ENCODE assay signal across 28 mouse cellular contexts in the genomic region with DNA sequence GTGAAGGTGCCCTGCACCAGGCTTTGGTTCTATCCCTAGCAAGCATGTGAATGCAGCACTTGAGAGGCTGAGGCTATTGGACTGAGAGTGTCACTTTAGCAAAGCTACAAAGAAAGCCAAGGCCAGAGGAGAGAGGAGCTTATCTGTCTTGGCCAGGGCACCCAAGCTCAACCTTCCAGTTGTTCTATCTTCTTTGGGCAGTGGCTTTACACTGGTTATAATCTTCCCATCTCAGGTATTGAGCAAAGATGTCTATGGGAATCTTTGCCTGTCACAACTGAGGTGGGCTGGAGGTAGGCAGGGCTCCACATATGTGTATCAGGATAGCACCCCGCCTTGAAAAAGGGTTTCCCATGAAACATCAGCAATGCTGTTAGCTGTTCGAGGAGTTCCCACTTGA. TPM values are rescaled to one million over a fixed set of nuclear protein-coding genes. Genes with fewer than 3 reads are reported as not detected.
"Had no signal": no experiment of that assay in that cellular context is flagged by ENCODE, and none has a peak within 500 bp of the region (broad histone marks: within the 10 kb centered on the region; RNA-seq: fewer than 3 reads in every experiment).

No protein-coding gene starts in this region.

- H3K9ac ChIP-seq: kidney, embryonic 15.5 days; limb, embryonic 12.5 days; limb, embryonic 15.5 days; midbrain, embryonic 13.5 days had no signal

- H3K27me3 ChIP-seq: kidney, embryonic 15.5 days; limb, embryonic 12.5 days; limb, embryonic 15.5 days; midbrain, embryonic 13.5 days had no signal

- ATAC-seq: midbrain, embryonic 13.5 days; midbrain, embryonic 16.5 days had no signal

- H3K36me3 ChIP-seq: kidney, embryonic 15.5 days; limb, embryonic 12.5 days; limb, embryonic 15.5 days; midbrain, embryonic 10.5 days; midbrain, embryonic 13.5 days had no signal

- H3K4me1 ChIP-seq: kidney, embryonic 15.5 days; limb, embryonic 12.5 days; limb, embryonic 15.5 days; midbrain, embryonic 13.5 days had no signal

- DNase-seq: kidney, adult 11 months; kidney, adult 8-10 months; kidney, postnatal 10 days; left cerebral cortex, postnatal 4 days; lung, adult 2 months; lung, postnatal 14 days; lung, postnatal 4 days; thymus, adult 2 months; thymus, postnatal 14 days; thymus, postnatal 4 days had no signal

- H3K4me2 ChIP-seq: kidney, embryonic 15.5 days; limb, embryonic 12.5 days; limb, embryonic 15.5 days; midbrain, embryonic 13.5 days had no signal

- H3K27ac ChIP-seq: kidney, embryonic 15.5 days; limb, embryonic 12.5 days; limb, embryonic 15.5 days; midbrain, embryonic 10.5 days; midbrain, embryonic 13.5 days; stomach, postnatal 0 days had no signal

- H3K9me3 ChIP-seq: kidney, embryonic 15.5 days; limb, embryonic 15.5 days; midbrain, embryonic 10.5 days; midbrain, embryonic 13.5 days had no signal

- H3K4me3 ChIP-seq: kidney, embryonic 15.5 days; limb, embryonic 12.5 days; limb, embryonic 15.5 days; midbrain, embryonic 10.5 days; midbrain, embryonic 13.5 days; myocyte had no signal

RNA-seq across cellular contexts. Expression of a gene that starts 15.4 kb away (rescaled TPM):
- total RNA-seq: layer of hippocampus, adult 8-10 months; layer of hippocampus, postnatal 10 days; left cerebral cortex, adult 8-10 months; left cerebral cortex, postnatal 14 days; left cerebral cortex, postnatal 4 days; megakaryocyte, adult 5-6 weeks; monocyte, adult 5-6 weeks had no signal
- polyA plus RNA-seq: kidney, embryonic 15.5 days; limb, embryonic 12.5 days; limb, embryonic 15.5 days; lung, embryonic 16.5 days; midbrain, embryonic 13.5 days; myocyte; neural tube, embryonic 11.5 days; stomach, embryonic 14.5 days; stomach, postnatal 0 days had no signal

RNA-seq across cellular contexts. Expression of a gene that starts 39.0 kb away (rescaled TPM):
- total RNA-seq: megakaryocyte, adult 5-6 weeks had no signal
- polyA plus RNA-seq: large intestine, adult 2 months had no signal
